Mouse (Mus musculus): ENCODE data around the gene Bco2. TPM values are rescaled to one million over a fixed set of nuclear protein-coding genes. Genes with fewer than 3 reads are reported as not detected.

Bco2 gene
- 0.33 and 0.63 TPM in 2 replicates for polyA plus RNA-seq (2014; fragmentation: Nextera tagmentation; extraction: Ambion mirVana)

DNA sequence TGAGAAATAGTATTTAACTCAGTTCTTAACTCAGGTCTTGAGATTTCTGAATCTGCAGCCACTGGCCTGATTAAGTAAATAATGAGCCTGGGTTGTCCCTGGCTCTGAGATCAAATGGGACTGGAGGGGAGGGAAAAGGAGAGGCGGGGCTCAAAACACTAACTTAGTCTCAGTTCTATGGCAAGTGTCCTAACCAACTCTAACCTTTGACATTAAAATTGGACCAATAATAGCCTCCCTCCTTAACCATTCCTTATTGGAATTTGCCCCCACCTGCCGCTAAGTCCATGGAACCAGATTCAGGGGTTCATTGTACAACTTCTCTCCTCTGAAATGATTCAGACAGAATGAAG is at the start of gene Bco2:
Bco2 (minus strand) TSS at position 88 of the 353 bp plus-strand sequence.
- Histone ChIP-seq H3K27ac (ENCODE audit: low read depth, low read length) (peak within 1 kb of the TSS; percentile 83), H3K9me3 (ENCODE audit: control insufficient read depth, low read length) (no peaks in the 10 kb centered on the region), H3K4me1 (replicated peaks; ENCODE audit: control insufficient read depth, insufficient read depth, low read length) (peaks cover 6% of the 10 kb centered on the region; the same call in 1 of the 2 replicates), H3K9ac (ENCODE audit: low read length) (peak within 1 kb of the TSS; percentile 37), H3K27me3 (ENCODE audit: control insufficient read depth, insufficient read depth, low read length) (no peaks in the 10 kb centered on the region), H3K4me3 (ENCODE audit: low read depth, low read length) (peak within 1 kb of the TSS; percentile 9; the same call in 1 of the 2 replicates), H3K36me3 (ENCODE audit: control insufficient read depth, insufficient read depth, low read length) (no peaks in the 10 kb centered on the region), H3K4me2 (ENCODE audit: low read depth, low read length, severe bottlenecking) (peak within 1 kb of the TSS; percentile 36)
- no peak for DNase-seq (ENCODE audit: low spot score)
- WGBS = 5% methylated on average over 2 of the region's 2 CpGs
- ATAC-seq (replicated peaks; ENCODE audit: low FRiP score) = peak; percentile 59

- Histone ChIP-seq H3K27me3 (ENCODE audit: control insufficient read depth, insufficient read depth, low read length) (no peaks in the 10 kb centered on the region), H3K4me1 (replicated peaks; ENCODE audit: control insufficient read depth, insufficient read depth, low read length) (peaks cover 8% of the 10 kb centered on the region; the same call in 1 of the 2 replicates), H3K27ac (ENCODE audit: low read depth, low read length) (peak overlapping the region; percentile 75; the same call in 1 of the 2 replicates), H3K4me3 (ENCODE audit: low read depth, low read length) (peak overlapping the region; percentile 85), H3K36me3 (ENCODE audit: control insufficient read depth, insufficient read depth, low read length) (no peaks in the 10 kb centered on the region; the same call in 1 of the 2 replicates), H3K9me3 (ENCODE audit: control insufficient read depth, low read length) (no peaks in the 10 kb centered on the region), H3K9ac (ENCODE audit: low read length) (peak overlapping the region; percentile 84), H3K4me2 (ENCODE audit: low read depth, low read length, severe bottlenecking) (peak overlapping the region; percentile 73)
- WGBS = 6% methylated on average over 6 of the region's 6 CpGs
- ATAC-seq (replicated peaks; ENCODE audit: low FRiP score) (no peak), DNase-seq (ENCODE audit: low spot score) (no peak)
Measured at GRCm38 (mm10) chr9:50604338-50604737, 49.4 kb upstream of the Bco2 start.

DNA sequence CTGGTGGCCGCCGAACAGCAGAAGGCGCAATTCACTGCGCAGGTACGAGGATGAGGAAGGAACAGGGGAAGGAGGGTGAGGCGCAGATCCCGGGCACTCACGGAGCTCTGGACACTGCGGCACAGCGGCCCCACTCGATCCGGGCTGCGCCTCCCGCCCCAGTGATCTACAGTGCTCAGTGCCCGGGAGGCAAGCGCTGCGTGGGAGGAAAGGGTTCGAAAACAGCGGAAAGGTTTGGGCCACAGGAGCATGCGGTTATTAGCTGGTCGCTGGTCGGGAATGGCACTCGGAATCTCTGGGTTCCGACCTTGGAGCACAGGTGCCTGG is 49.0 kb upstream of the Bco2 start:
- ATAC-seq (replicated peaks; ENCODE audit: low FRiP score) = peak; percentile 92
- under 1% methylated on average over 24 of the region's 24 CpGs for WGBS
- H3K36me3 ChIP-seq (ENCODE audit: control insufficient read depth, insufficient read depth, low read length) = no peaks in the 10 kb centered on the region; the same call in 1 of the 2 replicates

GRCm38 (mm10) chr9:50603189-50603997 is 48.4 kb upstream of the Bco2 start, which contains the start of the genes Sdhd and Timm8b:
Gene Sdhd, minus strand, starts transcription at chr9:50603812.
Gene Timm8b, plus strand, starts transcription at chr9:50603910.
- Histone ChIP-seq H3K9ac (ENCODE audit: low read length) (peak within 1 kb of the TSS; percentile 84), H3K27ac (ENCODE audit: low read depth, low read length) (peak within 1 kb of the TSS; percentile 75), H3K4me1 (replicated peaks; ENCODE audit: control insufficient read depth, insufficient read depth, low read length) (peaks cover 8% of the 10 kb centered on the region; the same call in 1 of the 2 replicates), H3K36me3 (ENCODE audit: control insufficient read depth, insufficient read depth, low read length) (no peaks in the 10 kb centered on the region; the same call in 1 of the 2 replicates), H3K27me3 (ENCODE audit: control insufficient read depth, insufficient read depth, low read length) (no peaks in the 10 kb centered on the region), H3K4me2 (ENCODE audit: low read depth, low read length, severe bottlenecking) (peak within 1 kb of the TSS; percentile 93), H3K9me3 (ENCODE audit: control insufficient read depth, low read length) (no peaks in the 10 kb centered on the region), H3K4me3 (ENCODE audit: low read depth, low read length) (peak within 1 kb of the TSS; percentile 85)
- WGBS = 1% methylated on average over 48 of the region's 48 CpGs
- DNase-seq (ENCODE audit: low spot score) (peak; percentile 95), ATAC-seq (replicated peaks; ENCODE audit: low FRiP score) (peak; percentile 97)

More for the DNA sequence above, 49.0 kb upstream of the Bco2 start:
- H3K4me3 ChIP-seq (ENCODE audit: low read depth, low read length) = peak overlapping the region; percentile 85
- peak overlapping the region; percentile 84 for H3K9ac ChIP-seq (ENCODE audit: low read length)
- no peak for DNase-seq (ENCODE audit: low spot score)
- H3K27ac ChIP-seq (ENCODE audit: low read depth, low read length) = peak overlapping the region; percentile 75
- peak overlapping the region; percentile 73 for H3K4me2 ChIP-seq (ENCODE audit: low read depth, low read length, severe bottlenecking)
- no peaks in the 10 kb centered on the region for H3K9me3 ChIP-seq (ENCODE audit: control insufficient read depth, low read length)
- peaks cover 8% of the 10 kb centered on the region; the same call in 1 of the 2 replicates for H3K4me1 ChIP-seq (replicated peaks; ENCODE audit: control insufficient read depth, insufficient read depth, low read length)
- no peaks in the 10 kb centered on the region for H3K27me3 ChIP-seq (ENCODE audit: control insufficient read depth, insufficient read depth, low read length)

GRCm38 (mm10) chr9:50602055-50602845 is 47.3 kb upstream of the Bco2 start:
- 92% methylated on average over 7 of the region's 7 CpGs for WGBS
- ATAC-seq (replicated peaks; ENCODE audit: low FRiP score) = no peak
- no peak for DNase-seq (ENCODE audit: low spot score)
- no peak overlapping the region for H3K27ac ChIP-seq (ENCODE audit: low read depth, low read length)
- H3K4me1 ChIP-seq (replicated peaks; ENCODE audit: control insufficient read depth, insufficient read depth, low read length) = peaks cover 8% of the 10 kb centered on the region; the same call in 1 of the 2 replicates
- peak overlapping the region; percentile 93 for H3K4me2 ChIP-seq (ENCODE audit: low read depth, low read length, severe bottlenecking)
- H3K9me3 ChIP-seq (ENCODE audit: control insufficient read depth, low read length) = no peaks in the 10 kb centered on the region
- no peaks in the 10 kb centered on the region for H3K27me3 ChIP-seq (ENCODE audit: control insufficient read depth, insufficient read depth, low read length)
- H3K36me3 ChIP-seq (ENCODE audit: control insufficient read depth, insufficient read depth, low read length) = peaks cover 7% of the 10 kb centered on the region; the same call in 1 of the 2 replicates
- no peak overlapping the region for H3K9ac ChIP-seq (ENCODE audit: low read length)
- peak overlapping the region; percentile 85 for H3K4me3 ChIP-seq (ENCODE audit: low read depth, low read length)

GRCm38 (mm10) chr9:50601536-50601935 is 46.6 kb upstream of the Bco2 start:
- DNase-seq (ENCODE audit: low spot score) (no peak), ATAC-seq (replicated peaks; ENCODE audit: low FRiP score) (no peak)
- Histone ChIP-seq H3K4me1 (replicated peaks; ENCODE audit: control insufficient read depth, insufficient read depth, low read length) (peaks cover 8% of the 10 kb centered on the region; the same call in 1 of the 2 replicates), H3K27me3 (ENCODE audit: control insufficient read depth, insufficient read depth, low read length) (no peaks in the 10 kb centered on the region), H3K4me3 (ENCODE audit: low read depth, low read length) (no peak overlapping the region), H3K36me3 (ENCODE audit: control insufficient read depth, insufficient read depth, low read length) (peaks cover 8% of the 10 kb centered on the region; the same call in 1 of the 2 replicates), H3K9me3 (ENCODE audit: control insufficient read depth, low read length) (no peaks in the 10 kb centered on the region), H3K4me2 (ENCODE audit: low read depth, low read length, severe bottlenecking) (no peak overlapping the region), H3K27ac (ENCODE audit: low read depth, low read length) (no peak overlapping the region), H3K9ac (ENCODE audit: low read length) (no peak overlapping the region)
- 93% methylated on average over 6 of the region's 6 CpGs for WGBS

DNA sequence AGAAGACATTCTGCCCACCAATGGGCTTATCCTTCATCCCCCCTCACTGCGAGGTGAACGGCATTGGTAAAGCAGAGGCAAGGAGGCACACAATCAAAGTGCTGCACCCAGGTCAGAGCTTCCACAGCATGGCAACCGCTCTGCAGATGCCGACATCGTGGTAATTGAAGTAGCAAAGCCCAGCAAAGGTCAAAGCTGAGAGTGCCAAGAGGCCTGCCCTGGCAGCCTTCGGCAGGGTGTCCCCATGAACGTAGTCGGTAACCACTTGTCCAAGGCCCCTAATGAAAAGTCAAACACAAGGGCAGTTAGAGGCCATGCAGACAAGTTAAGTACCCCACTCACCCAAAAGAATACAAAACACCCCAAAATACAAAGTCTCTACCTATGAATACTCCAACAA is 42.0 kb upstream of the Bco2 start:
- DNase-seq (ENCODE audit: low spot score) = no peak
- Histone ChIP-seq H3K4me3 (ENCODE audit: low read depth, low read length) (no peak overlapping the region), H3K27me3 (ENCODE audit: control insufficient read depth, insufficient read depth, low read length) (no peaks in the 10 kb centered on the region), H3K4me2 (ENCODE audit: low read depth, low read length, severe bottlenecking) (no peak overlapping the region), H3K9ac (ENCODE audit: low read length) (no peak overlapping the region), H3K36me3 (ENCODE audit: control insufficient read depth, insufficient read depth, low read length) (peaks cover 11% of the 10 kb centered on the region; the same call in 1 of the 2 replicates), H3K9me3 (ENCODE audit: control insufficient read depth, low read length) (no peaks in the 10 kb centered on the region), H3K27ac (ENCODE audit: low read depth, low read length) (no peak overlapping the region), H3K4me1 (replicated peaks; ENCODE audit: control insufficient read depth, insufficient read depth, low read length) (no peaks in the 10 kb centered on the region; the same call in 1 of the 2 replicates)
- 95% methylated on average over 8 of the region's 8 CpGs for WGBS
- no peak for ATAC-seq (replicated peaks; ENCODE audit: low FRiP score)

DNA sequence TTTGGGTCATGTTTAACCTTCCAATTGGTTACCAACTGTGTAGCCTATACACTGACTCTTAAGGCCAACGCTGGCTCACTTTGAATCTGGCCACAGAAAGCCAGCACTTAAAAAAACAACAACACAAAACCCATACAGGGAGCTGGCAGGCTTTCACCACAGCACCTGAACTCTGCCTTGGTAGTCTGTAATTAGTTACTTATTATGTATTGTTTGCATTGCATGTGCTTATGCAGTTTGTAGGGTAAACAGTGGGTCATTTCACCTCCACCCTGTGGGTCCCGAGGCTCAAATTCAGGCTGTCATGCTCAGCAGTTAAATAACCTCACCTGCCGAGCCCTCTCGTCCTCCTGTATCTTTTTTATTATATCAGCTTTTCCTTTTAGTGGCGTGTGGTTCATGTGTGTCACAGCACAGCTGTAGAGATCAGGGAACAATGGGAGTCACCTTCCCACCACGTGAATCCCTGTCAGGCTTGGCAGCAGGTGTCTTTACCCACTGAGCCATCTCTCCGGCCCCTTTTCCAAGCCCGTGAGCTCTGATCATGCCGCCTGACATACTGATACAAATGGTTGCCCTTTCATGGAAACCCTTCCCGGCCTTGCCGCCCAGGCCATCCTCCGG is 39.9 kb upstream of the Bco2 start:
- DNase-seq (ENCODE audit: low spot score) (no peak), ATAC-seq (replicated peaks; ENCODE audit: low FRiP score) (no peak)
- no peak overlapping the region for H3K4me2 ChIP-seq (ENCODE audit: low read depth, low read length, severe bottlenecking)
- H3K4me1 ChIP-seq (replicated peaks; ENCODE audit: control insufficient read depth, insufficient read depth, low read length) = no peaks in the 10 kb centered on the region
- 84% methylated on average over 12 of the region's 12 CpGs for WGBS
- peaks cover 11% of the 10 kb centered on the region; the same call in 1 of the 2 replicates for H3K36me3 ChIP-seq (ENCODE audit: control insufficient read depth, insufficient read depth, low read length)
- H3K4me3 ChIP-seq (ENCODE audit: low read depth, low read length) = no peak overlapping the region
- H3K27ac ChIP-seq (ENCODE audit: low read depth, low read length) = no peak overlapping the region
- H3K9ac ChIP-seq (ENCODE audit: low read length) = no peak overlapping the region
- H3K9me3 ChIP-seq (ENCODE audit: control insufficient read depth, low read length) = no peaks in the 10 kb centered on the region
- no peaks in the 10 kb centered on the region for H3K27me3 ChIP-seq (ENCODE audit: control insufficient read depth, insufficient read depth, low read length)
